Mouse (Mus musculus): ENCODE measurements around the gene Jak1. TPM values are rescaled to one million over a fixed set of nuclear protein-coding genes. Genes with fewer than 3 reads are reported as not detected.

Jak1 gene
- 54.9 TPM for polyA plus RNA-seq (2014; fragmentation: Illumina TruSeq; extraction: RNeasy Lipid Tissue Mini Kit (QIAGEN cat#74804); ENCODE audit: low read depth, low replicate concordance)

GRCm38 (mm10) chr4:101264741-101265513 lies at the start of gene Jak1:
Gene Jak1, minus strand, starts transcription at chr4:101265282.

Other genes with a start within 250 kb of the Jak1 start
- not detected for gene Gm10577, start 244.6 kb downstream of the Jak1 start, polyA plus RNA-seq (2014; fragmentation: Illumina TruSeq; extraction: RNeasy Lipid Tissue Mini Kit (QIAGEN cat#74804); ENCODE audit: low read depth, low replicate concordance)
- gene Raver2, start 196.3 kb downstream of the Jak1 start, polyA plus RNA-seq (2014; fragmentation: Illumina TruSeq; extraction: RNeasy Lipid Tissue Mini Kit (QIAGEN cat#74804); ENCODE audit: low read depth, low replicate concordance) = not detected
- gene Ak4, start 154.0 kb upstream of the Jak1 start, polyA plus RNA-seq (2014; fragmentation: Illumina TruSeq; extraction: RNeasy Lipid Tissue Mini Kit (QIAGEN cat#74804); ENCODE audit: low read depth, low replicate concordance) = 27.1 TPM
- gene Dnajc6, start 231.4 kb upstream of the Jak1 start, polyA plus RNA-seq (2014; fragmentation: Illumina TruSeq; extraction: RNeasy Lipid Tissue Mini Kit (QIAGEN cat#74804); ENCODE audit: low read depth, low replicate concordance) = 0.08 TPM

Data from liver, adult 10 weeks (tissue).